Mouse (Mus musculus) lung, postnatal 0 days (tissue): ENCODE results near the gene Dcst2. TPM values are rescaled to one million over a fixed set of nuclear protein-coding genes. Genes with fewer than 3 reads are reported as not detected.

Experiments
- ATAC-seq: fragments of 200-750 bp; cut with Nextera tagmentation; 2 replicates; pipeline ENCODE4 v1.8.0; 2017; ENCODE audit warnings: moderate library complexity
- DNase-seq: peaks from one replicate; pipeline ENCODE4 v3.0.0-alpha.2; 2016; ENCODE audit warnings: low spot score
- H3K27ac ChIP-seq: fragments of 300-500 bp; sonication (generic); 2 replicates; pipeline ENCODE4 v1.5.1; 2014; ENCODE audit warnings: antibody characterized with exemption, mild to moderate bottlenecking, low read length, mixed read lengths
- H3K27me3 ChIP-seq: fragments of 300-500 bp; sonication (generic); replicated peaks from 2 replicates; pipeline ENCODE4 v1.6.1; 2014; ENCODE audit warnings: low read length, mixed read lengths; ENCODE audit not compliant: insufficient read depth
- H3K36me3 ChIP-seq: fragments of 300-500 bp; sonication (generic); 2 replicates; pipeline ENCODE4 v1.6.1; 2014; ENCODE audit warnings: low read length, mixed read lengths; ENCODE audit not compliant: insufficient read depth
- H3K4me1 ChIP-seq: fragments of 300-500 bp; sonication (generic); 2 replicates; pipeline ENCODE4 v1.6.1; 2014; ENCODE audit warnings: antibody characterized with exemption, low read depth, low read length, mixed read lengths; ENCODE audit not compliant: insufficient read depth
- H3K4me2 ChIP-seq: fragments of 300-500 bp; sonication (generic); replicated peaks from 2 replicates; pipeline ENCODE4 v1.6.1; 2014; ENCODE audit warnings: low read depth, mild to moderate bottlenecking, low read length, moderate library complexity, mixed read lengths
- H3K4me3 ChIP-seq: fragments of 300-500 bp; sonication (generic); 2 replicates; pipeline ENCODE4 v1.5.1; 2014; ENCODE audit warnings: low read depth, low read length
- H3K9ac ChIP-seq: fragments of 300-500 bp; sonication (generic); replicated peaks from 2 replicates; pipeline ENCODE4 v1.6.1; 2014; ENCODE audit warnings: low read depth, mild to moderate bottlenecking
- H3K9me3 ChIP-seq: fragments of 300-500 bp; sonication (generic); 2 replicates; pipeline ENCODE4 v1.6.1; 2016; ENCODE audit warnings: low read length, mixed read lengths
- CTCF ChIP-seq: IDR thresholded peaks from 2 replicates; pipeline ENCODE4 v1.5.1; 2016; ENCODE audit warnings: antibody characterized with exemption, mild to moderate bottlenecking
- EP300 ChIP-seq: IDR thresholded peaks from 2 replicates; pipeline ENCODE4 v1.6.1; 2016; ENCODE audit warnings: antibody characterized with exemption, mild to moderate bottlenecking, control low read depth
- WGBS: fragments of 180-500 bp; shearing (Covaris S2); extraction: QIAGEN DNeasy Blood & Tissue Kit; methylation state at CpG from one replicate; pipeline ENCODE4 v1.1.7; 2014; 5-methylcytosine and 5-hydroxymethylcytosine counted together
- polyA plus RNA-seq: library from polyadenylated mRNA; unstranded; fragments of >200 nt; fragmentation: Nextera tagmentation; extraction: Ambion mirVana; gene quantifications from 2 replicates; pipeline ENCODE4 v1.2.1, GENCODE M21; 2015

The Dcst2 gene
- polyA plus RNA-seq, 1 experiment from 2014 or later, result 0.16 TPM

GRCm38 (mm10) chr3:89354816-89355511, 6.8 kb upstream of the Dcst2 start:
- H3K9me3 ChIP-seq, result no peaks in the 10 kb centered on the region
- DNase-seq (peak; percentile 94), ATAC-seq (peak; percentile 85)
- TF ChIP-seq CTCF (peak; percentile 95), EP300 (peak; percentile 81)
- WGBS, result 12% methylated on average over 5 of the region's 5 CpGs
- no peak overlapping the region for H3K4me3 ChIP-seq
- H3K4me1 ChIP-seq, result no peaks in the 10 kb centered on the region
- no peak overlapping the region for H3K9ac ChIP-seq
- no peaks in the 10 kb centered on the region for H3K27me3 ChIP-seq
- no peak overlapping the region for H3K4me2 ChIP-seq
- no peak overlapping the region for H3K27ac ChIP-seq
- H3K36me3 ChIP-seq, result no peaks in the 10 kb centered on the region

DNA sequence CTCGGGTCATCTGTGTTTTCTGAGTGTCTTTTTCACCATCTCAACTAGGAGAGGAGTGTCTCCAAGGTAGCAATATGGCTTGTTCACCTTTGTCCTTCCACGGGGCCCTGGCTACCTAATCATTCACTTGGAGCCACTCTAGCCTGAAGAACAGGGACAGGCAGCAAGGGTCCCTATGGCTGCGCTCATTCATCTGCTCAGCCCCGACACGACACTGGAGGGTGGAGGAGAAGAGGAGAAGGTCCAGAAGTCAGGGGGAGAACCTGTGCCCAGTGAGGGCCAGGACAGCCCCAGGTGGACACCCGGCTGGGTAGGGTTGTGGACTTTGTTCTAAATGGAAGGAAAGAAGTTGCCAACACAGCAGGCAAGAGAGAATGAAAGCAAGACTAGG, 6.3 kb upstream of the Dcst2 start:
- 70% methylated on average over 6 of the region's 6 CpGs for WGBS
- Histone ChIP-seq H3K27ac (no peak overlapping the region), H3K4me2 (no peak overlapping the region), H3K9me3 (no peaks in the 10 kb centered on the region), H3K36me3 (no peaks in the 10 kb centered on the region), H3K4me1 (no peaks in the 10 kb centered on the region), H3K27me3 (no peaks in the 10 kb centered on the region), H3K9ac (no peak overlapping the region), H3K4me3 (no peak overlapping the region)
- TF ChIP-seq EP300 (no peak), CTCF (no peak)
- no peak for DNase-seq
- no peak for ATAC-seq

- H3K4me2 ChIP-seq, result no peak overlapping the region
- TF ChIP-seq EP300 (no peak), CTCF (no peak)
- H3K36me3 ChIP-seq, result no peaks in the 10 kb centered on the region
- no peak overlapping the region for H3K4me3 ChIP-seq
- no peaks in the 10 kb centered on the region for H3K27me3 ChIP-seq
- no peaks in the 10 kb centered on the region for H3K4me1 ChIP-seq
- no peak overlapping the region for H3K9ac ChIP-seq
- no peak overlapping the region for H3K27ac ChIP-seq
- DNase-seq (no peak), ATAC-seq (no peak)
- H3K9me3 ChIP-seq, result no peaks in the 10 kb centered on the region
- 62% methylated on average over 9 of the region's 9 CpGs for WGBS
These were observed 5.7 kb upstream of the Dcst2 start for GRCm38 (mm10) chr3:89356029-89356428.

GRCm38 (mm10) chr3:89359630-89360029, 2.1 kb upstream of the Dcst2 start:
- WGBS, result 42% methylated on average over 6 of the region's 6 CpGs
- TF ChIP-seq EP300, result peak; percentile 55; the same call in 1 of the 2 replicates
- TF ChIP-seq CTCF, result no peak
- Histone ChIP-seq H3K4me2 (no peak overlapping the region), H3K4me3 (no peak overlapping the region), H3K4me1 (no peaks in the 10 kb centered on the region), H3K27me3 (no peaks in the 10 kb centered on the region), H3K9ac (no peak overlapping the region), H3K27ac (no peak overlapping the region), H3K36me3 (no peaks in the 10 kb centered on the region), H3K9me3 (no peaks in the 10 kb centered on the region)
- ATAC-seq, result peak; percentile 63
- peak; percentile 60 for DNase-seq

GRCm38 (mm10) chr3:89360237-89360636, 1.5 kb upstream of the Dcst2 start:
- Histone ChIP-seq H3K36me3 (no peaks in the 10 kb centered on the region), H3K9me3 (no peaks in the 10 kb centered on the region), H3K4me2 (no peak overlapping the region), H3K4me1 (no peaks in the 10 kb centered on the region), H3K27ac (no peak overlapping the region), H3K9ac (no peak overlapping the region), H3K27me3 (no peaks in the 10 kb centered on the region), H3K4me3 (no peak overlapping the region)
- 66% methylated on average over 3 of the region's 3 CpGs for WGBS
- TF ChIP-seq EP300 (no peak), CTCF (no peak)
- DNase-seq, result no peak
- no peak for ATAC-seq

- H3K27ac ChIP-seq, result no peak overlapping the region
- no peaks in the 10 kb centered on the region for H3K27me3 ChIP-seq
- no peak overlapping the region for H3K4me2 ChIP-seq
- DNase-seq (no peak), ATAC-seq (no peak)
- 71% methylated on average over 8 of the region's 8 CpGs for WGBS
- H3K36me3 ChIP-seq, result no peaks in the 10 kb centered on the region
- no peak overlapping the region for H3K9ac ChIP-seq
- no peak overlapping the region for H3K4me3 ChIP-seq
- no peaks in the 10 kb centered on the region for H3K9me3 ChIP-seq
- TF ChIP-seq CTCF (no peak), EP300 (no peak)
- no peaks in the 10 kb centered on the region for H3K4me1 ChIP-seq
These were observed 2.9 kb downstream of the Dcst2 start for GRCm38 (mm10) chr3:89364631-89365030.

DNA sequence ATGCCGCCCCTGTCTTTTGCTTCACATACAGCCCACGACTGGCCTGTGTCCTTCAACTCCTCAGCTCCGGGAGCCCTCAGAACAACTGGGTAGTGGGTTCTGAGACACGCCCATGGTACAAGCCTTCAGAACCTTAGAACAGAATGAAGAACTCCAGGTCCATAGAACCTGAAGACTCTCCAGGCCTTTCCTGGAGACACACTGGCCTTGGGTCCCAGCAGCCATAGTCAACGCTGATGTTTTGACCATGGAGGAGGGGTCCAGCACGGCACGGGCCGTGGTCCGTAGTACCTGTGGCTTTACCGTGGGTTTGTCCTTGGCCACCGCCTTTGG, 3.3 kb downstream of the Dcst2 start, which contains the start of gene Dcst1:
Dcst1 (minus strand) TSS at position 101 of the 333 bp plus-strand sequence.
- WGBS, result 90% methylated on average over 10 of the region's 11 CpGs
- Histone ChIP-seq H3K4me2 (no peak within 1 kb of the TSS), H3K36me3 (no peaks in the 10 kb centered on the region), H3K4me3 (no peak within 1 kb of the TSS), H3K27me3 (no peaks in the 10 kb centered on the region), H3K4me1 (no peaks in the 10 kb centered on the region), H3K9me3 (no peaks in the 10 kb centered on the region), H3K9ac (no peak within 1 kb of the TSS), H3K27ac (no peak within 1 kb of the TSS)
- ATAC-seq (no peak), DNase-seq (no peak)
- TF ChIP-seq EP300 (no peak), CTCF (no peak)
